Mouse (Mus musculus): ENCODE results near the gene Nubp2.

DNA sequence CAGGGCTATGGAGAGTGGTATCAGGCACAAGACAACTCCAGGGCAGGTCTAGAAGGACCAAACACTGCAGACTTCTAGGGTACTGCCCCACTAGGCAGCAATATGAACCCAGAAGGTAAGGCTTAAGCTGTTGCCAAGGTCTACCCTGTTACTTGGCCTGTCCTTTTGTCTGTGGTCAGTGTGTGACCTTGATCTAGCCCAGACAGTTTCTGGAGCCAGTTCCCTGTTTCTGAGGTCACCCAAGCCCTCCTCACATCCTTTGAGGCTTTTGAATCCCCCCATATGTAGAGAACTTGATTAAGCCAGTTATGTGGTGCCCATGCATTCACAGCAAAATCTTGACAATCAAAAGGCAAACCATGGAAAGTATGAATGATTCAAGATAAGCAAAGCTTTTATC, 49.5 kb upstream of the Nubp2 start:
- TF ChIP-seq POLR2A (IDR thresholded peaks at IDR 0.05; ENCODE audit: control insufficient read depth, extremely low read depth, insufficient read depth, low read length, poor library complexity) (no peak), CTCF (IDR thresholded peaks at IDR 0.05; ENCODE audit: borderline replicate concordance, control insufficient read depth, extremely low read depth, insufficient read depth, low read length, poor library complexity) (no peak)

All from thymus, adult 2 months (tissue).